Mouse (Mus musculus) mature B cell (primary cell): ENCODE data around the gene Rab6b.

Experiments used
- in situ Hi-C: fragments of 300-500 bp; cut with MboI; formaldehyde crosslinking; loops from 2 replicates; pipeline ENCODE4 v1.14.3; 2019

Rab6b gene

DNA sequence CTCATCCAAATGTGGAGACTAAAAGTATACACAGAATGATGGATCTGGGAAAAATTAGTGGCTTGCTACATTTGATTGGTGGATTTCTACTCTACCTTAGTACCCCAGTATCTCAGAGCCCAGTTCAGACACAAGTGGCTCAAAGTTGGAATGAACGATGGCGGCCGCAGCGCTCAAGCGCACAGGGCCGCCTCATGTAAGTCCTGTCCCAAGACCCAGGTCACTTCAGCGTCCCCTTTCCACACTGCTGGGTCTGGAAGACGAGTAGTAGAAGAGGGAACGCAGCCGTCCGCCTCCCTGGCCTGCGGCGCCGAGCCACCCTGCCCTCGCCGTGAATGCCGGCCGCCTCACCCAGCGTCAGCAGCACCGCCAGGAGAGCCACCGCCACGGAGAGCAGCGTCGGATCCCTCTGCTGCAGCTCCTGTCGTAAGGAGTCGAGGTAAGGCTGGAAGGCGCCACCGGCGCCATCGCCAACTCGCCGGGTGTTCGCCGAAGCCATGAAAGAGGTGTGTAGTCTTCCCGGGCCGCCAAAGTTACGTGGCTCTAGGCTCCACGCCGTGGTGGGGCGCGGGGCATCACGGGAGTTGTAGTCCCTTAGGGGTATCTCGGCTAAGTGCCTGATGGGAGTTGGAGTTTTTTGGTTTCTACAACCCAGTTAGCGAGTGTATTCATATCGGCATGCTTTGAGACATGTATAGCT lies 90.1 kb downstream of the Rab6b start, which contains the start of gene Srprb:
Gene Srprb, minus strand, starts transcription at position 577 of the 700 bp plus-strand sequence.
- in situ Hi-C loops: loop anchor here (10.0 kb wide), 1 partner anchor 103 kb away; the partner anchor contains the start of genes 1300017J02Rik and Topbp1

DNA sequence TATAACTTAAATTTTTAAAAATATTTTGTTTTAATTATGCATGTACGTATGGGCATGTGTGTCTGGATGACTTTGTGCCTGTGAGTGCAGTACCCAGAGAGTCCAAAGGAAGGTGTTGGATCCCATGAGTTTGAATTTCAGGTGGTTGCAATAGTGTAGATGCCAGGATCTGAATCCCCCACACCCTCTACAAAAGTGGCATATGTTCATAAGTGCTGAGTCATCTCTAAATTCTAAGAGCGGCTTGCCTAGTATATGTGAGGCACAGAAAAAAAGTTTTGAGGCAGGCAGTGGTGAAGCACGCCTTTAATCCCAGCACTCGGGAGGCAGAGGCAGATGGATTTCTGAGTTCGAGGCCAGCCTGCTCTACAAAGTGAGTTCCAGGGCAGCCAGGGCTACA lies 94.2 kb downstream of the Rab6b start:
- in situ Hi-C loops: loop anchor here (10.0 kb wide), 1 partner anchor 99 kb away; the partner anchor contains the start of genes 1300017J02Rik and Topbp1

DNA sequence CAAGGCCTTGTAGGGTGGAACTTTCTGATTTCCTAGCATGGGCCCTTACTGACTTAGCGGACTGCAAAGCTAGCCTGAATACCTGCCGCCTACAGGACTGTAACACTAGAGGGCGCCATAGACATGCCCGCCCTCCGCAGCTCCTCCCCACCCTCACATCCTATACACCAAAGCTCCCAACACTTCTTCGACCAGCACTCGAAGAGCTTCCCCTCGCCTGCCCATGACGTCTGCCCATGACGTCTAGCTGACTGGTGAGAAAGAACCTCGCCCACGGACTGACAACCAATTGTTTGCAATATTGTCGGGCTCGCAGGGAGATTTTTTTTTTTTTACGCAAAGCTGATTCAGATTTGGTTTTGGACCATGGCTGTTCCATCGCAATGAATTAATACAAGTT lies 96.3 kb downstream of the Rab6b start:
- in situ Hi-C loops: loop anchor here (10.0 kb wide), 1 partner anchor 97 kb away; the partner anchor contains the start of genes 1300017J02Rik and Topbp1

DNA sequence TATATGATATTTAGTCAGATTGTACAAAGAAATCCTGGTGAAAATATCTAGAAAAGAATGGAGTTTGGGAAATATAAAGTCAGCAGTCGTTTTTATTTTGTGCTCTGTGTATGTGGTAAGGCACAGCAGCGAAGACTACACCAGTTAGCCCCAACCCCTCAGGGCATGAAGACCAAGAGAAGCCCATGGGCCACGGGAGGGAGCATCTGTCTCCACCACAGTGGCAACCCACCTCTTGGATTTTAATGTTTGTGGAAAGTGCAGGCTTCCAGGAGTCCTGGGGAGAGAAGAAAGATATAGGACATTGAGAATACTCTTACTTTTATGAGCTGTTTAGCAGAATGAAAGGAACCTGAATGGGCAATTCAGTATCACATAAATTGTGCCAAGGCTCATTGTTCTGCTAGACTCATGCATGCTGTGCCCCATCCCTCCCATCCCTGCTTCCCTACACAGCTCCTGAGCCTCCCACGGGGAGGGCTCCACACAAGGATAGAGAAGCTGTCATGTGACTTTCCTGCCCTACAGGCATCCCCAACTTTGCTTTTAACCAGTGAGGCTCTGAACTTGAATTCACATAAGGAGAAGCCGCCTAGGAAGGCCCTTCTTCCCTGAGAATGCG lies 97.3 kb downstream of the Rab6b start:
- in situ Hi-C loops: loop anchor here (10.0 kb wide), 1 partner anchor 96 kb away; the partner anchor contains the start of genes 1300017J02Rik and Topbp1

DNA sequence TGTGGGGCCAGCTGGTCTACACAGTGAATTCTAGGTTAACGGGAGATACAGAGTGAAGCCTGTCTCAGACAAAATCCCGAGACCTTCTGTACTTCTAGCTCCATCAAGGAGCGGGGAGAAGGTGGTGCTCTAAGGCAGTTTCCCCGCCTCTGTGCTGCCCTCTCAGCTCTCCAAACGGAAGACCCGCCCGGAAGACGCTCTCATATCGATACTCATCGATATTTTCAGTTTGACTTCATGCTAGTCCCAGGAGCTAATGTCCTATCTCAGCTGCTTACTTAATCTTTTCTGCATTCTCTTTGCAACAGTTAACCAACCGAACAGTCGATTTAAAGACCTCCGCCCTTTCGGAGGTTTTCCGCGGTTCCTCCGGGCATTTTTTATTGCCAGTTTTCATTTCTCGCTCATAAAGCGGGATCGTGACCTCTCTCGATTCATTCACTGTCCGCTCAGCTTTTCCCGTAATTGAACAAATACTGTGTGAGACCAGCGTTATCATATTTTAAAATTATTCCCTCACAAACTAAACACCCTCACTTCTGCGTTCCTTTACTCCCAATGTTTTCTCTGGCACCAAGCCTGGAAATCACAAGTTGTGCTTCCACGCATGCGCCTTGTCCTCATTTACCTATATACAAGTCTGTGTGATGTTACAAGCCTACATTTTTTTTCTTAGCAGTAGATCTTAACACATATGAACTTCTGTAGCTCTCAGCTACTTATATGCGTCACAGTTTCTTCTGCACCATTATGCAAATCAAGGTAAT lies 101.2 kb downstream of the Rab6b start:
- in situ Hi-C loops: no loop called here

DNA sequence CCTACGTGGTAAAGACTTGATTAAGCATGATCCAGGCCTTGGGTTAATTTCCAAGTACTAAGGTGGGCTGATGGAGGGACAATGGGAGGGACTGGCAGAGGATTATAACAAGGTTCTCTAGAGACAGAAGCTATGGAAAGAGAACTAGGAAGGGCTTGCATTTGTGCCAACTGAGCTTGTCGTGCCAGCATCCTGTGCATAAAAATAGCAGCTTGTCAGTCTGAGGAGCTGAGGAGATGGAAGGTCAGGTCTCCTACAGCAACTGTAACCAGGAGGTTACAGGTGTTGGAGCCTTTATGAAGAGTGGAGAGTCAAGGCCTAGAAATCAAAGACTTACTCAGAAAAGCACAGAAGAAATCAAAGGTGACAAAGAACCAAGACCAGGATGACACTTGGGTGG lies 102.0 kb downstream of the Rab6b start:
- in situ Hi-C loops: no loop called here

DNA sequence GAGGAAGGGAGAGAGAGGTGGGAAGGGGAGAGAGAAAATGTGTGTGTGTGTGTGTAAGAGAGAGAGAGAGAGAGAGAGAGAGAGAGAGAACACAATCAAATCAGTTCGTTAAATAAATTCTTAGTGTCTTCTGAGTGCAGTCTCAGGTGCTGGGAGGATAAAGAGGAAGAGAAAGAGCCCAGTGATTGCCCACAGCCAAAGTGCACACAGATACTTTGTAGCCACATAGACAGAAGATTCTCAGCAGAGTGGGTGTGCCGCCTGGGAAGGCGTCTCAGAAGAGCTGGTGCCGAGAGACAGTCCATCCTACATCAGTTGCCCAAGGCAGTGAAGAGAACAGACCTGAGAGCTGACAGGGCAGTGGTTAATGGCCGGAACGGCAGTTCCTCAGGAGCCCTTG lies 102.7 kb downstream of the Rab6b start:
- in situ Hi-C loops: no loop called here

DNA sequence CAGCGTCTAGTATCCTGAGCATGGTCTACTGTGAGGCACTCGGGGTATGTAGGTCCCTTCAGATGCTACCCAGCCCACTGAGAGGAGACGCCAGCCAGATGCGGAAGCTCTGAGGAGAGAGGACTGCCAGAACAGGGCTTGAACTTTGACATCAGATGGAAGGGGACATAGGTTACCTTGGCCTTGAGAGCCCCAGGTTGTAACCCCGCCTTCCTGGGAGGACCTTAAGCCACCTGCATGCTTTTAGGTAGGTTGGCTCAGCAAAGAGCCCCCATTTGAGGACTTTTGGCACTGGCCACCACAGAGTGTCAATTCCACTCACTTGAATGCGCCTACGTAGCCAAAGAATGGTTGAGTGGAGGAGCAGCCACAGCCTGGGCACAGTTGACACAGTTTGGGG lies 113.1 kb downstream of the Rab6b start:
- in situ Hi-C loops: no loop called here

DNA sequence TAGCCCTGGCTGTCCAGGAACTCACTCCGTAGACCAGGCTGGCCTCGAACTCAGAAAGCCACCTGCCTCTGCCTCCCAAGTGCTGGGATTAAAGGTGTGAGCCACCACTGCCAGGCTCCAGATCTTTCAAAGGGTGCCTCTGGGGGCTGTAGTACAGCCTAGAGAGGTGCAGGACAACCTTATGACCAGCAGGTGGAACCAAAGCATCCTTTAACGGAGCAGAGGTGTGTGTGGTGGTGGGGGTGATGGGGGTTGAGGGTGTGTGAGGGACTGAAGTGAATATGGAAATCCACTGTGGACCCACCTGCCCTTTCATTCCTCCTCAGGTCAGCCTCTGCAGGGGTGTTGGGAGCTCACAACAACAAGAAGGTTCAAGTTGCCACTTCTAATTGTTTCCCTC lies 113.9 kb downstream of the Rab6b start:
- in situ Hi-C loops: no loop called here

DNA sequence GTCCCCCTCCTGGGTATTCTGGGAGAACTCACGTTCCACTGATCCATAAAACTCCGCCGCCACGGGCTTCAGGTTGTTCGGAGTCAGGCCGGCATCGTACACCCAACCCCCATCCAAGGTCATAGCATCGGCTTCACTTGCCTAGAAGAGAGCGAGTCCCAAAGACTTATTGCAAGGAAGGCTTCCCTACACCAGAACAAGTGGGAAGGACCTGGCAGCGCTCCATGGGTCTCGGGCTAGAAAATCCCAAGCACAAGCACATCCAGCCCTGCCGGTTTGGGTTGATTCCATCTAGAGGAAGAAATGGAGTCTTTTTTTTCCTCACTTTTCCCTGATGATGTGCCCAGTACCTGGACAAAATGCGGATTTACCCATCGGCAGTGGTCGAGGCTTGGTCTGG lies 115.2 kb downstream of the Rab6b start:
- in situ Hi-C loops: no loop called here

DNA sequence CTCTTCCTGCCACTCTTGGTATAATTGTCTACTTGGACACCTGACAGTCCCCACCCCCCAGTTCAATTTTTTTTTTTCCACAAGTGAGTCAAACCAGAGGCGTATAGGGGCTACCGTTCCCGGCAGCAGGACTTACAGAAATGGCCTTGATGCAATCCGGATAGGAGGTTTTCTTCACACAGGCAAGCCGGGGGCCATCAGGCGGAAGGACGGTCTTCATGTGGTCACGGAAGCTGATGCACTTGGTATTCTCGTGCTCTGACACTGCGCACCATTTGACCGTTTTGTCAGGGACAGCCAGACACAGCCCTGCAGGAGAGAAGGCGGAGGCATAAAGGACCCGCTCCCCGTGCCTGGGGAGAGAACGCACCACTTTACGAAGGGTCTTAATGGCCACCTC lies 116.2 kb downstream of the Rab6b start:
- in situ Hi-C loops: no loop called here

DNA sequence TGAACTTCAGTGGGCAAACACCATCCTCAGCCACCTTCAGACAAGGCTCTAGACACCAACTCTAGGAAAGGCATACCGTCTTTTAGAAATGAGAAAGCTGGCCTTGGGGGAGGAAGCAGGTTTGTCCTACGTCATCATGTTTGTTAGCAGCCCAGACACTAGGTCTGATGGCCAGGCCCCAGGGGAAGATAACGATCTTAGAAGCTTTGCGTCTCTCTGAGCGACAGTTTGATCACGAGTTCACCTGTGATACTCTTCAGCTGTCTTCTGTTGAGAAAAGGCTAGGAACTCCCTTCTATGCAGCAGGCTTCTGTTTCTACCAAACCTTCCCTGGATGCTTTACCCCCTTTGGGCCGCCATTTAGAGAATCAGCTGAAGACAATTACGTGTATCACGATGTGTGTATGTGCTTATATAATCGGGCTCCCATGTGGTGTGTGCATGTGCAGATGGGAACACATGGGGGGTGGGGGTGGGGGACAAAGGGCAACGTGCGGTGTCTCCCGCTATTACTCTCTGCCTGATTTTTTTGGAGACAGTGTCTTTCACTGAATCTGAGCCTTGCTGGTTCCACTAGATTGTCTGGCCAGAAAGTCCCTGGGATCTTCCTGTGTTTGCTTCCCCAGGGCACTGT lies 116.9 kb downstream of the Rab6b start:
- in situ Hi-C loops: no loop called here

DNA sequence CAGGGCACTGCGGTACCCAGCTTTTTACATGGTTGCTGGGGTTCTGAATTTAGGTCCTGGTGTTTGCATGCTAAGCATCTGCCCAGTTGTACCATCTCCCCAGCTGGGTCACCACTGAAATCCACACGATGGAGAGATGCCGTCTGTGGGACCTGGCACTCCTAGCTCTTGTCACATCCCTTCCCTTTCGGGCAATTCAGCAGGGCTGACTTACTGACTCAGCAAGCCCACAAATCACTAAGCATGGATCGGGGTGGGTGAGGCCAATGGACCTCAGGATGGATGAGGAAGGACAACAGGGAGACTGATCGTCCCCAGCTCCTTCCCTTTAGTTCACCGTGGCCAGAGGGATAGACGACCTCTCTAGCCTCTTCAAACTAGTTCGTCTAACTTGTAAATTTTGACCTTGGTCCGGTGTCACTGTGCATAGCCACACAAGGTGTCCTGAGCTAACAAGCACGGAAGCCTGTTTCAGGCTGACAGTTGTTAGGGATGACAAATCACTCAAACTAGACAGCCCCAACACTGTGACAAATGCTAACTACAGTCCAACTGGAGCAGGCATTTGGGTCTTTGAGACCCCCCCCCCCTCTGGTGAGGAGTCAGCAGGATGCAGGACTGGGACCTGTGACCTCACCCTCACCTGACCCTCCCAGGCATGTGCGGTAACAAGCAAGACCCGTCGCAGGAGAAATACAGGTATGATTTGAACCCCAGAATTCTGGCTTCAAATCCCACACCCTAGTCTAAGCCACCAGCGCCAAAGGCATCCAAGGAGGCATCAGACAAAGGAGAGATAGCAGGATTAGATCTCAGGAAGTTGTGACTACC lies 117.7 kb downstream of the Rab6b start:
- in situ Hi-C loops: no loop called here

DNA sequence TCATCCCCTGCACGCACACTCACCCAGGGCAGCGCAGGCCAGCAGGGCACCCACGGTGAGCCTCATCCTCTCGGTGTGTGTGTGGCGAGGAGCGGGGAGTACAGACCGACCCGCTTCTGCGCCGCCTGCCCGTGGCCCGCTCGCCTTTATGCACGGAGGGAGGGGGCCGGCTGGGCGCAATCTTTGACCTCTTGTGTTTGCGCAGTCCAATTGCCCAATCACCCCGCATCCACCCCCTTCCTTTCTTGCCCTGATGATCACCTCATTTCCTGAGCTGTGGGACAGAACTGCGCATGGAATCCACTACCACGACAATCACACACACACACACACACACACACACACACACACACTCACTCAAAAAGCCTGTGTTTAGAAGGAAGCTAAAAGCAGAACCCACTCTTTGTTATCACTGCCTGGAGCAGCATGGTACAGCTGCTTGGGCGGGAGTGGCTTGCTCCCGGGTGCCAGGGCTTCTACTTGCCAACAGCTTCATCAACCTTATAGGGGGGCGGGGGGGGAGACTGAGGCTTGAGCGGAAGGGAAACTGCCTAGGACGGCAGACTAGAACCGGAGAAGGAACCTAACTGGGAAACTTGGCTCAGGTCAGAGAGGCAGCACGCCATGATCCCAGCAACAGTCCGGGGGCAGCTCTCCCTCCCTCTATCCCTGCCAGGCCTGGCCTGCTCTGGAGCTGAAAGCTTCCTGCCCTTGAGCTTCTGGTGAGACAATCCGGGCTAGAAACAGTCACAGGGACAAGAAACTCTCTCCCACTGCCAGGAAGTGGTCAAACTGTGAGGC lies 118.8 kb downstream of the Rab6b start, which contains the start of the genes Gm20425 and Trf:
Gene Gm20425, minus strand, starts transcription at position 157 of the 801 bp plus-strand sequence.
Gene Trf, minus strand, starts transcription at position 294 of the 801 bp plus-strand sequence.
- in situ Hi-C loops: no loop called here

DNA sequence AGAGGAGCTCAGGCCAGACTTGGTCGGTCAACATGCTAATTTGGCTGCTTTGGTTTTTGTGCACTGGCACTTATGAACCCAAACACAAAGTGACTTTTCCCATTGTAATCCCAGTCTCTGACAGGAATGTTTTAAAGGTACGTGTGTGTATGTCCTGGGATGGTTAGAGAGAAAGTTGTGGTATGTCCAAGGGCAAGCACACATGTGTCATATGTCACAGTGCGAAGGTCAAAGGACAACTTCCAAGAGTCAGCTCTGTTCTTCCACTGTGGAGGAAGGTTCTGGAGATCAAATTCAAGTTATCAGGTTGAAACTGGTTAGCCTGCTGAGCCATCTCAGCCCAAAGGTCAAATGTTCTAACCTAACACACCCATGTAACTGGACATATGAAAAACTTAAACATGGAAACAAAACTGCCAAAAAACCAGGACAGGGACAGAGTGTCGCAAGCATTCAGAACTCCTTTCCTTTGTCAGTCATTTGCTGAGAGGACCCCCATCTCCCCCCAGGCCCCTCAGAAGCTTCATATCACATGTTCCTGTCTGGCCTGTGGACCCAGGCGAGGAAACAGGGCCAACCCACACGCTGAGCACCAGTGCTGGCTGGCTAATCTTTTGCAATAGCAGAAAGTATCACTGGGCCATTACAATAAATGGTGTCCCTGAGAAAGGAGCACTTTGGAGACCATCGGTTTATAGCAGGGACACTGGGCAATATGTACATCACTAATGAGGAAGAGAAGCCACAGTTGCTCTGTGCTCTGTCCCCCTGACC lies 120.8 kb downstream of the Rab6b start:
- in situ Hi-C loops: no loop called here

DNA sequence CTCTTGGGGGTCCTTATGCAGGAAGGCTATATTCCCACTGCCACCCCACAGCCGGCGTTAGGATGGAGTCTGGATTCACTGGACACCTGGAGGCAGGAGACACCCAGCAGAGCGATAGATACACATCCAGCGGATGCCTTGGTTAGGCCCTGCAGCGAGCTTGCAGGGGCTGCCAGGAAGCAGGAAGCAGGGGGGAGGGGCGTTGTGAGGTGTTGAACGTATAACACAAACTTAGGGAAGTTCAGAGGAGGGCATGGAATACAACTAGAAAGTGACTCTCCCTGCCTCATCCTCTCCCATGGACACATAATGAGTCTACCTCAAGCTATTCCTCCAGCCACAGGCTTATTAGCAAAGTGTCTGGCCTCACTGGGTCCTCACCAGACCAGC lies 121.4 kb downstream of the Rab6b start:
- in situ Hi-C loops: no loop called here

DNA sequence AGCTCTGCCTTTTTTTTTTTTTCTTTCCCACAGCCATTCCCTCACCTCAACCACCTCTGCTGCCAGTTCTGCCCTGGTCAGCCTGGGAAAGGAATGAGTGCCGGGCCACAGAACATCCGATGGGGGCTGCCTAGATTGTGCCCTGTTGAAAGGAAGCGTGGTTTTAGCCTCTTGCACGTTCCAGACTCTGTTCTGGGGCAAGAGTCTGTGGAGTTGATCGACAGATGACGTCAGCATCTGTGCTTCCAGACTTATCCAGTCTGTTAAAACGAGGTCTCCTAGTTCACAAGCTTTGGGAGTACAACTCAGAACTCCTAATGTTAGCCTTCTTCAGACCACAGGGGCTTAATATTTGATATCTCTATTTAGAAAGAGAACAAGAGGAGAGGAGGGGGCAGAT lies 122.5 kb downstream of the Rab6b start:
- in situ Hi-C loops: no loop called here

DNA sequence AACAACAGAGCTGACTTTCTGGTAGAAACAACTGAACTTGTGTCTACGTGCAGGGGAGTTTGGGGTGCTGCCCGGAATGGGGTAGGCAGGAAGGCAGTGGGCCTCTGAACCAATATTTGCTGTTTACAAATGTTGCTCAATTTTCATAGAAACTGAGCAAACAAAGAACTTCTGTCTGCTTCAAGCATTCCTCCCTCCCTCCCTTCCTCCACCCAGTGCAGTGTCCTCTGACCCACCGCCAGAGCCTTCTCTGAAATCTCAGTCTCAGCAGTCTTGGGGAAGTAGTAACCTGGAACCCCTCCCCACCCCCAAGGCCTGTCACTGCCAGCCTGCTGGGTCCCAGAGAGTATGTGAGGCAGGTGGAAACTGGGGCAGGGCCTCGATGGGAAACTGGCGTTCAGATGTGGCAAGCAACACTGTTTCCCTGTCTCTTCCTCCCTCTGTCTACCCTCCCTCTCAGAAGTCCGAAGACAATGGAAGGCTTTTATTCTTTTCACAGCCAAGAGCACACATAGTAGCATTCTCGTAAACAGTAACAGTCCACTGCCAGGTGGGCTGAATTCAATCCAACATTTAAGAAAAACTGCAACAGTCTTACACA lies 123.1 kb downstream of the Rab6b start:
- in situ Hi-C loops: no loop called here
